Mouse (Mus musculus): ENCODE results near the gene Cux1.

DNA sequence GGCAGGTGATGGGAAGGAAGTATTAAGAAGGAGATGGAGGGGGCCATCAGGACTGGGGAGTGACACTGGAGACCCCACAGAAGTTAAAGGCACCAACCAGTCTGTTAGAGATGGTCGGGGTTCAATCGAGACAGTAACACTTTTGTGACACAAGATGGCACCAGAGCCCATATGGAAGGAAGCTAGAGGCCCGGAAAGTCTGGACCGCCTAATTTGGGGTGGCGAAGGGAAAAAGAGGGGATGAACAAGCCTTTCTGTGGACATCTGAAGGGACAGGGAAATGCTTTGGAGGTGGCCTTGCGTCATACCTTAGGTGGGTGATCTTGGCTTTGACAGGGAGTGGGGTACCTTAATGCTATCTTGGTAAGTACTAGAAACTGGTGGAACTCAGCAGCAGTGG is 285.9 kb downstream of the Cux1 start:
- TF ChIP-seq POLR2A (IDR thresholded peaks at IDR 0.05; ENCODE audit: borderline replicate concordance, insufficient read depth, low read length) (no peak), CTCF (IDR thresholded peaks at IDR 0.05; ENCODE audit: borderline replicate concordance, insufficient read depth, low read depth, low read length) (peak; percentile 69)

Data from cerebellum, adult 2 months (tissue).